Mouse (Mus musculus) olfactory bulb, adult 2 months (tissue): ENCODE measurements around the gene Clec12b.

Experiments
- CTCF ChIP-seq: fragments of 200-500 bp; IDR thresholded peaks from 2 replicates; pipeline ENCODE4 v1.5.1; 2012; ENCODE audit warnings: low read depth, mild to moderate bottlenecking, low read length, moderate library complexity; ENCODE audit not compliant: insufficient read depth
- POLR2A ChIP-seq: fragments of 200-500 bp; IDR thresholded peaks from 2 replicates; pipeline ENCODE4 v1.6.1; 2012; ENCODE audit warnings: mild to moderate bottlenecking, low read depth, low read length, moderate library complexity; ENCODE audit not compliant: insufficient read depth

GRCm38 (mm10) chr6:129427281-129427680, 41.6 kb upstream of the Clec12b start:
- no peak for TF ChIP-seq CTCF
- no peak for TF ChIP-seq POLR2A
